Mouse (Mus musculus) liver, embryonic 14.5 days (tissue): ENCODE results near the gene Serpinc1.

Experiments used
- CTCF ChIP-seq: IDR thresholded peaks from 2 replicates; pipeline ENCODE4 v1.5.1; 2016; ENCODE audit warnings: antibody characterized with exemption, low read depth, control low read depth
- EP300 ChIP-seq: IDR thresholded peaks from 2 replicates; pipeline ENCODE4 v1.6.1; 2016; ENCODE audit warnings: antibody characterized with exemption, low read depth

DNA sequence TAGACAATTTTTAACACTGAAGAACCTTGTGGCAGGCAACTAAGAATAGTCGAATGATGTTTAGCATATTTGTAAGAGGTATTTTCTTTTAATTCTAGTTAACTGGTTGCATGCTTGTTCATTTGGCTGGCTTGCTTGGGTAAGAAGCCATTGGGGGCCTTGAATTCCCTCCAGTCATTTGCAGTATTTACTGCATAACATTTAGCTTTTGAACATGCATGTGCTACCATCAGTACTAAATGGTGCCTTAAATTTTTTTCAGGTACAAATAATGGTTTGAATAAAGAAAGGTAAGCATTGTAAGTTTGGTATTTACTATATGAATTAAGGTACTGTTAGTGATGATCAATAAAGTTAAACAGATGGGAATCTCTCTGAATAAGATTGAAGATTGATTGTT is 58.6 kb downstream of the Serpinc1 start:
- TF ChIP-seq CTCF (no peak), EP300 (no peak)
